Mouse (Mus musculus) ES-E14 (cell line): Measurements from ENCODE around the gene Msrb3.

Experiments
- CHD2 ChIP-seq: IDR thresholded peaks from 2 replicates; pipeline ENCODE4 v1.6.1; 2014; ENCODE audit warnings: mild to moderate bottlenecking, low read depth, low read length, inconsistent platforms
- HCFC1 ChIP-seq: IDR thresholded peaks from 2 replicates; pipeline ENCODE4 v1.6.1; 2012; ENCODE audit warnings: low read length, inconsistent platforms, borderline replicate concordance; ENCODE audit not compliant: insufficient read depth
- MAFK ChIP-seq: IDR thresholded peaks from 2 replicates; pipeline ENCODE4 v1.6.1; 2014; ENCODE audit warnings: mild to moderate bottlenecking, low read depth, low read length, inconsistent platforms; ENCODE audit not compliant: insufficient read depth
- ZC3H11A ChIP-seq: IDR thresholded peaks from 2 replicates; pipeline ENCODE4 v1.6.1; 2012; ENCODE audit warnings: low read depth, mild to moderate bottlenecking, inconsistent platforms, low read length, borderline replicate concordance
- ZNF384 ChIP-seq: IDR thresholded peaks from 2 replicates; pipeline ENCODE4 v1.6.1; 2012; ENCODE audit warnings: low read depth, low read length, inconsistent platforms

DNA sequence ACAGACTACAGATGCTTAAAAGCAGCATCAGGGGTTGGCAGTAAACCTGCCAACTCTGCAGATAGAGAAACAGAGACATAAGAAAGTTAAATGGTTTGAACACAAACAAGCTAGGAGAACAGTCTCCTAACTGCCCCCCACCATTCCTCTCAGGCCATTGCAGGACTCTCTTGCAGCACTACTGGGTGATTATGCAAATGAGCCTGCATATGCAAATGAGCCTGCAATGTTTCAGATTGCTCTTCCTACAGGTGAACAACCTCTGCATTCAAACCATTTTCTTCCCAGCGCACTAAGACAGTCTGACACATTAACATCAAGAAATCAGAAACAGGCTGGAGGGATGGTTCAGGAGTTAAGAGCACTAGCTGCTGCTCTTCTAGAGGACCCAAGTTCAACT, 8.3 kb downstream of the Msrb3 start:
- no peak for TF ChIP-seq ZNF384
- no peak for TF ChIP-seq CHD2
- no peak for TF ChIP-seq HCFC1
- no peak for TF ChIP-seq MAFK
- no peak for TF ChIP-seq ZC3H11A
